Mouse (Mus musculus) embryonic facial prominence, embryonic 13.5 days (tissue): ENCODE results near the gene Sart1. TPM values are rescaled to one million over a fixed set of nuclear protein-coding genes. Genes with fewer than 3 reads are reported as not detected.

ENCODE experiments used
- ATAC-seq: fragments of 200-750 bp; cut with Nextera tagmentation; 2 replicates; pipeline ENCODE4 v1.8.0; 2017; ENCODE audit warnings: low read depth; ENCODE audit not compliant: insufficient number of reproducible peaks, insufficient read depth, low FRiP score, low TSS enrichment
- H3K27ac ChIP-seq: fragments of 300-500 bp; sonication (generic); 2 replicates; pipeline ENCODE4 v1.5.1; 2015; ENCODE audit warnings: moderate library complexity, mild to moderate bottlenecking, inconsistent platforms
- H3K27me3 ChIP-seq: fragments of 300-500 bp; sonication (generic); 2 replicates; pipeline ENCODE4 v1.6.1; 2015; ENCODE audit warnings: mild to moderate bottlenecking, inconsistent platforms
- H3K36me3 ChIP-seq: fragments of 300-500 bp; sonication (generic); 2 replicates; pipeline ENCODE4 v1.6.1; 2015; ENCODE audit warnings: mild to moderate bottlenecking, inconsistent platforms
- H3K4me1 ChIP-seq: fragments of 300-500 bp; sonication (generic); 2 replicates; pipeline ENCODE4 v1.6.1; 2015; ENCODE audit warnings: inconsistent platforms
- H3K4me2 ChIP-seq: fragments of 300-500 bp; sonication (generic); 2 replicates; pipeline ENCODE4 v1.6.1; 2015; ENCODE audit warnings: moderate library complexity, mild to moderate bottlenecking, inconsistent platforms
- H3K4me3 ChIP-seq: fragments of 300-500 bp; sonication (generic); 2 replicates; pipeline ENCODE4 v1.5.1; 2015; ENCODE audit warnings: mild to moderate bottlenecking, inconsistent platforms
- H3K9ac ChIP-seq: fragments of 300-500 bp; sonication (generic); 2 replicates; pipeline ENCODE4 v1.6.1; 2015; ENCODE audit warnings: mild to moderate bottlenecking, inconsistent platforms
- H3K9me3 ChIP-seq: fragments of 300-500 bp; sonication (generic); 2 replicates; pipeline ENCODE4 v1.6.1; 2016; ENCODE audit warnings: inconsistent platforms
- WGBS: fragments of 180-500 bp; shearing (Covaris S2); methylation state at CpG from one replicate; pipeline ENCODE4 v1.1.7; 2015; ENCODE audit warnings: mixed read lengths; 5-methylcytosine and 5-hydroxymethylcytosine counted together
- polyA plus RNA-seq: library from polyadenylated mRNA; unstranded; fragments of >200 nt; fragmentation: Nextera tagmentation; extraction: Ambion mirVana; gene quantifications from 2 replicates; pipeline ENCODE4 v1.2.1, GENCODE M21; 2015

The Sart1 gene
- polyA plus RNA-seq, 1 experiment from 2014 or later = 87.7 TPM

- peaks cover 37% of the 10 kb centered on the region for H3K4me1 ChIP-seq
- H3K36me3 ChIP-seq = peaks cover 53% of the 10 kb centered on the region
- peak within 1 kb of the TSS; percentile 72 for H3K4me3 ChIP-seq
- peak within 1 kb of the TSS; percentile 90 for H3K27ac ChIP-seq
- no peaks in the 10 kb centered on the region for H3K9me3 ChIP-seq
- H3K9ac ChIP-seq = peak within 1 kb of the TSS; percentile 93
- H3K4me2 ChIP-seq = peak within 1 kb of the TSS; percentile 79
- WGBS = under 1% methylated on average over 66 of the region's 87 CpGs
- ATAC-seq = peak; percentile 93
- no peaks in the 10 kb centered on the region for H3K27me3 ChIP-seq
These were observed 36.6 kb upstream of the Sart1 start, which contains the start of the genes Drap1 and AI837181 for GRCm38 (mm10) chr19:5424782-5425741. TSS of gene Drap1 (minus strand) at chr19:5424979. TSS of gene AI837181 (plus strand) at chr19:5425144.

DNA sequence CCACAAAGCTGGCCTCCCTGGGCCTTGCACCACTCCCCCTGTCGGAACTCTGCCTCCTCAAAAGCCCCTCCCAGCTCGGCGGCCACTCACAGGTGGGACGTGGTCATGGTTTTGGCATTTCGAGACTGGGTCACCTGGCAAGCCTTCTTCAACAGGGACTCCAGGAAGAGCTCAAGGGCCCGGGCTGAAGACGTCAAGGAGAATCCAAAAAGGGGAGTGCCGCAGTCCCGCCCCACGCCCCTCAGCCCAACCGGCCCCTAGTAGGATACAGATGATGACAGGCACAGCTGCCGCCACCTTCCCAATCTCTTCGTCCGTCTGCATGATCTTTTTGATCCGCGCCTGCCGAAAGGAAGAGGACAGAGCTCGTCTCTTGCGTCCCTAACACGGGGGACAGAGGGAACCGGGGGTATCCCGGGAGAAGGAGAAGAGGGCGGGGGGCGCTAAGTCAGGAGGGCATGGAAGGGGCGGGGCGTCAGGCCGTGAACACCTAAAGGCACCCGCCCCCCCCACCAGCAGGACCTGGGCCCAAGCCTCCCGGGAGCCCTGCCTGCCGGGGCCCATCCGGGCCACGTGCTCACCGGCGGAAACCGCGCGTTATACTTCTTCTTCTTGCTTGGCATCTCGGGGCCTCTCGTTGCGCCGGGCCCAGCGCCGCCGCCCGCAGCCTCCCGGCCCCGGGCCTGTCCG is 35.7 kb upstream of the Sart1 start:
- Histone ChIP-seq H3K36me3 (peaks cover 58% of the 10 kb centered on the region), H3K9me3 (no peaks in the 10 kb centered on the region), H3K9ac (peak overlapping the region; percentile 85), H3K4me3 (peak overlapping the region; percentile 72), H3K27ac (peak overlapping the region; percentile 90), H3K4me1 (peaks cover 37% of the 10 kb centered on the region), H3K27me3 (no peaks in the 10 kb centered on the region), H3K4me2 (peak overlapping the region; percentile 79)
- peak; percentile 60 for ATAC-seq
- WGBS = under 1% methylated on average over 47 of the region's 48 CpGs

DNA sequence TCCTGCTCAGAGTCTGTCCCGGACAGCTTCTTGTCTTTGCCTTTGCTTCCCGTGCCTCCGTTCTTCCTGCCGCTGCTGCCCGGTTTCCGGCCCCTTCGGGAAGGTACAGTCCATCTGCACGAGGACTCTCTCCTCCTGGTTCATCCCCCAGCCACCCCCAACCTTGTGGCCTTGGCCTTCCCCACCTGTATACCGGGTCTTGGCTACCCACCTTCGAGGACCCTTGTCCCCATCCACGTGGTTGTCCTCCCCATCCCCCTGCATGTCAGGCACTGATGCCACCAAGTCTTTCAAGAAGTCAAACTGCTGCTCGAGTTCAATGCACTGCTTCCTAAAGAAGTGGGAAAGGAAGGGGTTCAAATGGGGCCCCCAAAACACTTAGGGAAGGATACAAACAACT is 35.1 kb upstream of the Sart1 start:
- Histone ChIP-seq H3K4me3 (peak overlapping the region; percentile 72), H3K9ac (peak overlapping the region; percentile 85), H3K27ac (peak overlapping the region; percentile 90), H3K4me2 (peak overlapping the region; percentile 79), H3K36me3 (peaks cover 60% of the 10 kb centered on the region), H3K4me1 (peaks cover 37% of the 10 kb centered on the region), H3K9me3 (no peaks in the 10 kb centered on the region), H3K27me3 (no peaks in the 10 kb centered on the region)
- 60% methylated on average over 12 of the region's 12 CpGs for WGBS
- ATAC-seq = no peak

- H3K9ac ChIP-seq = peak overlapping the region; percentile 85
- H3K4me1 ChIP-seq = peaks cover 37% of the 10 kb centered on the region
- H3K4me2 ChIP-seq = peak overlapping the region; percentile 79
- WGBS = 85% methylated on average over 9 of the region's 9 CpGs
- H3K4me3 ChIP-seq = peak overlapping the region; percentile 72
- H3K27me3 ChIP-seq = no peaks in the 10 kb centered on the region
- no peak overlapping the region for H3K27ac ChIP-seq
- H3K9me3 ChIP-seq = no peaks in the 10 kb centered on the region
- ATAC-seq = no peak
- H3K36me3 ChIP-seq = peaks cover 57% of the 10 kb centered on the region
These were observed 34.5 kb upstream of the Sart1 start for GRCm38 (mm10) chr19:5422895-5423443.

DNA sequence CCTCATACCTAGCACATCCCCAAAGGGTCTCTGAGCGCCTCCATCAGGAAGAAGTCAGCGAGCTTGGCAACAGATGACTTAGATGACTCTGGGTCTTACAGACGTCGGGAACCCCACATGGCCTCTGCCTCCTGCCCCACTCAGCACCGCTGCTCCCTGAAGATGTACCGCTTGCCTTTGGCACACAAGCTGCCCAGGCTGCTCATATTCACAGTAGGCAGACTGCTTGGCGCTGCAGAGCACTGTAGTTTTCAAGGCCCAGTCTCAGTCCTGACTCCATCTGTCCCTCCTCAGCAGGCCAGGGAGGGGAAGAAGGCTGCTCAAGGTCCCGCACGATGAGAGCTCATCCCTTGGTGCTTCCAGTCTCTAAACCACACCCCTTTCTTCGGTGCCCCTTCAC is 33.8 kb upstream of the Sart1 start:
- peaks cover 56% of the 10 kb centered on the region for H3K36me3 ChIP-seq
- WGBS = 89% methylated on average over 10 of the region's 10 CpGs
- ATAC-seq = no peak

DNA sequence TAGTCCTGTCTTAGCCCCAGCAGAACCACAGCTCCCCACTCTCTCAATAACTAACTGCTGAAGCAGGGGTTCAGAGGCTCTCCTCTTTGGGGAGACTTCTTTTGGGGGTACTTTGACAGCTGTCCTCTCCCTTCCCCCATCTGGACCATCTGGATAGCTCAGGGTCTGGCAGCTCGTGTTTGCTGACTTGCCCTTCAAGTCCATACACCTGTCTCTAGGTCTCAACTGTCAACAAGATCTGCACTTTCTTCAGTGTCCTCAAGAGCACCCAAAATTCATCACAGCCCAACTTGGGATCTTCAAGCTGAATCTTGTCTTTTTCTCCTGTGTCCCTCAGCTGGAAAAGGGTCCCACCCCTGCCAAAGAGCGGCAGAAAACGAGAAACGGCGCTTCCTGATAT is 33.3 kb upstream of the Sart1 start:
- Histone ChIP-seq H3K9me3 (no peaks in the 10 kb centered on the region), H3K36me3 (peaks cover 51% of the 10 kb centered on the region)
- 83% methylated on average over 5 of the region's 5 CpGs for WGBS

More for the DNA sequence above, 33.8 kb upstream of the Sart1 start:
- no peaks in the 10 kb centered on the region for H3K27me3 ChIP-seq
- H3K4me1 ChIP-seq = peaks cover 37% of the 10 kb centered on the region
- H3K4me3 ChIP-seq = no peak overlapping the region
- no peaks in the 10 kb centered on the region for H3K9me3 ChIP-seq
- peak overlapping the region; percentile 49; the same call in 1 of the 2 replicates for H3K9ac ChIP-seq
- no peak overlapping the region for H3K4me2 ChIP-seq
- no peak overlapping the region for H3K27ac ChIP-seq

GRCm38 (mm10) chr19:5420579-5420978 is 32.1 kb upstream of the Sart1 start:
- H3K4me2 ChIP-seq = no peak overlapping the region
- peaks cover 21% of the 10 kb centered on the region for H3K4me1 ChIP-seq
- no peak overlapping the region for H3K9ac ChIP-seq
- H3K9me3 ChIP-seq = no peaks in the 10 kb centered on the region
- no peak overlapping the region for H3K4me3 ChIP-seq
- H3K36me3 ChIP-seq = peaks cover 42% of the 10 kb centered on the region
- no peaks in the 10 kb centered on the region for H3K27me3 ChIP-seq
- ATAC-seq = no peak
- H3K27ac ChIP-seq = no peak overlapping the region
- WGBS = 91% methylated on average over 6 of the region's 6 CpGs

More for the DNA sequence above, 33.3 kb upstream of the Sart1 start:
- Histone ChIP-seq H3K4me2 (no peak overlapping the region), H3K4me1 (peaks cover 32% of the 10 kb centered on the region), H3K27me3 (no peaks in the 10 kb centered on the region), H3K27ac (no peak overlapping the region), H3K9ac (peak overlapping the region; percentile 49; the same call in 1 of the 2 replicates), H3K4me3 (no peak overlapping the region)
- ATAC-seq = no peak

DNA sequence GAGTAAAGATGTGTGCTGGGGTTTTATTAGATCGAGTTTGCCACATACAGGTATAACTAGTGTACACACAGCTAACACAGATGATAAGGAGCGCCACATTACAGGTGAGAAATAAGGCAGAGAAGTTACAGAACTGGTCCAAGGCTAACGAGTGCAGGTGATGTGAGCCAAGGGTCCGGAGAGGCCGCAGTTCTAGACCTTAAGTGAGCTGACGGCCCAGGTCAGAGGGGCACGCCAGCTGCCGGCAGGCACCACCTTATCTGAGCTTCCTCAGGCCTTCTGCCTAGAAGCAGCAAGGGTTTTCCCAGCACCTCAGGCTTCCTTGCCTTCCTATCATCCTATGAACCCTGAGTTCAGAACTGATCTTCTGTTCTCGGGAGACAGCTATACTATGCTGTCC is 31.1 kb upstream of the Sart1 start:
- Histone ChIP-seq H3K4me1 (peaks cover 21% of the 10 kb centered on the region), H3K36me3 (peaks cover 42% of the 10 kb centered on the region), H3K9ac (no peak overlapping the region), H3K4me3 (no peak overlapping the region), H3K27me3 (no peaks in the 10 kb centered on the region), H3K9me3 (no peaks in the 10 kb centered on the region), H3K27ac (no peak overlapping the region), H3K4me2 (no peak overlapping the region)
- WGBS = 90% methylated on average over 9 of the region's 9 CpGs
- ATAC-seq = no peak

DNA sequence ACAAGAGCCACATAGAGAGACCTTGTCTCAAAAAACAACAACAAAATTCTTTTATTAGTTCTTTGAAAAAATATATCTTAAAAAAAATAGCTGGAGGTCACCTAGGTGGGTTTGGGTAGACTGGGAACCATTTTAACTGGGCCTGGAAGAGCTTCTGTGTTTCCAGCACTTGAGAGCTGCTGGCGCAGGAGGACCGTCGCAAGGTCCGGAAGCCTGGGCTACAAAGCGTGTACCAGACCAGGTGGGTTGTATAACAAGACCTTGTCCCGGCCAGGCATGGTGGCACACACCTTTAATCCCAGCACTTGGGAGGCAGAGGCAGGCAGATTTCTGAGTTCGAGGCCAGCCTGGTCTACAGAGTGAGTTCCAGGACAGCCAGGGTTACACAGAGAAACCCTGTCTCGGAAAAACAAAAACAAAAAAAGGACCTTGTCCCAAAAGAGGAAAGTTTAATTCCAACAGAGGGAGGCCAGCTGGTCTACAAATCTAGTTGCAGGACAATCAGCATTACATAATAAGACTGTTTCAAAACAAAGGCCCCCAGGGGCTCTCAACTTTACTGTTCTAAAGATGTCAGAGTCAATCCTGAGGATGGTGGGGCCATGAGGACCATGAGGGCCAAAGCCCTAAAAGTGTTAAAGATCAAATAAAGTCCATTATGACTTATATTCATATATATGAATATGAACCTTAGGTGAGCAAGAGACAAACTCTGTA is 30.4 kb upstream of the Sart1 start:
- peaks cover 42% of the 10 kb centered on the region for H3K36me3 ChIP-seq
- no peak for ATAC-seq

DNA sequence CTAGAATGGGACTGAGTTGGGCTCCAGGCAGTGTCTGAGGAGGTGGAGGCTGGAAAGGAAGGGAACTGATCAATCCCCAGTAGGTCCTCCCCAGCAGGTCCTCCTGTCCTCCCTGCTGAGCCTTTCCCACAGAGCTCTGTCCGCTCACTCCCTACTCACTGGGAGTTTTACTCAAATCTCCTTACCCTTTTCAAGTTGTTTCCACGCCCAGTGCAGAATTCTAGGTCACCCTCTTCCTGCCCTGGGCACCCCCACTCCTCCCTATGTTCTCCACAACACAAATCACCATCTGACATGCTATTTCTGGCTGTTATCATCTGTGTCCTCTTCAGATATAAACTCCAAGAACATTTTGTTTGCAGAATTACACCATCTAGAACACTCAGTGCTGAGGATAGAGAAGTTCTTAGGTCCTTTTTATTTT is 26.0 kb upstream of the Sart1 start:
- Histone ChIP-seq H3K4me3 (no peak overlapping the region), H3K36me3 (peaks cover 5% of the 10 kb centered on the region), H3K4me2 (no peak overlapping the region), H3K27me3 (no peaks in the 10 kb centered on the region), H3K4me1 (0 out of 2 replicates have a peak, but pooled peaks cover 5% of the 10 kb centered on the region), H3K9ac (no peak overlapping the region), H3K27ac (no peak overlapping the region), H3K9me3 (no peaks in the 10 kb centered on the region)
- WGBS = 51% methylated on average over 2 of the region's 2 CpGs
- ATAC-seq = no peak

More for the DNA sequence above, 30.4 kb upstream of the Sart1 start:
- H3K4me2 ChIP-seq = no peak overlapping the region
- H3K27ac ChIP-seq = no peak overlapping the region
- H3K27me3 ChIP-seq = no peaks in the 10 kb centered on the region
- no peaks in the 10 kb centered on the region for H3K9me3 ChIP-seq
- H3K4me1 ChIP-seq = peaks cover 20% of the 10 kb centered on the region
- WGBS = 95% methylated on average over 8 of the region's 8 CpGs
- no peak overlapping the region for H3K9ac ChIP-seq
- no peak overlapping the region for H3K4me3 ChIP-seq

DNA sequence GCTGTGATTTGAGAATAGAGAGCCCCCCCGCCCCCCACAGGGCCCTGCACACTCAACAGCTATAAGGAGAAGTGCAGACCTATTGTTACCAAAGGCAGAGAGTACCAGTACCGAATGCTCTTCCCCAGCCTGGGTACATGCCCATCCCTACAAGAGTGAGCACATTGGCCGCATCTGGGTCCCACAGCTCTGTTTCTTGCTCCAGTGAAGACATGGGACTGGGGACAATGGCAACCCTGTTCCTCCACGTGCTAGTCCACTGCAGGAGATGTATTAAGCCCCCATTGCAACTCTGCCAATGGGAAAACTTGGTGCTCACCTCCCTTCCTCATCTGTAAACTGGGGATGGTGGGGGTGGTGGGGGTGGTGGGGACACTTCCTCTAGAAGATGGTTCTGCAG is 25.3 kb upstream of the Sart1 start:
- Histone ChIP-seq H3K27me3 (no peaks in the 10 kb centered on the region), H3K9me3 (no peaks in the 10 kb centered on the region), H3K36me3 (no peaks in the 10 kb centered on the region), H3K27ac (no peak overlapping the region), H3K4me3 (no peak overlapping the region), H3K9ac (no peak overlapping the region), H3K4me2 (no peak overlapping the region), H3K4me1 (0 out of 2 replicates have a peak, but pooled peaks cover 8% of the 10 kb centered on the region)
- ATAC-seq = no peak
- 66% methylated on average over 4 of the region's 4 CpGs for WGBS
